Mouse (Mus musculus) right cerebral cortex, adult 18-20 months (tissue): Measurements from ENCODE around the gene Anxa1.

Experiments
- DNase-seq: peaks from one replicate; pipeline ENCODE4 v3.0.0; 2022; ENCODE audit warnings: mixed read lengths

Anxa1 gene

DNA sequence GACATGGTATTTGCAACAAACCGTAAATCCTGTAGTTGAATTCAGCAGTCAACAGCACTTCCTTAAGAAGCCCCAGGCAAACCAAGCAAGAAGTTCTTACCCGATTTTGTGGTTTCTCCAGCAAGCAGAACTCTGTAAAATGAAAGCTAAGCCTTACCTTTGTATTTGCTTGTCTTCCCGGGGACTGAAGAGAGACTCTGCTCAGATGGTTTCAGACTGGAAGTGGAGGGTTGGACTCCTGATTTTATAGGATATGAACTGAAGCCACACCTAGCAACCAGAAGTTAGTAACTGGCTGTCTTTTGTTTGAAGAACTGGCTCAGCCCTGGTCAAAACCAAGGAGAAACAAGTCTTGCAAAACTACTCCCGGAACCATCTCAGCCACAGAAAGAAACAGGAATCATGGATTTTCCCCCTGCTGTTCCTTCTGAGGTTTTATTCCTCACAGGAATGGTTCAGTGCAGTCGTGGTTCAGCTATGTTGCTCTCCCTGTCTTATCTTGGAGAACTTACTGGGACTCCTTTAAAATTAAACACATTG is at the start of gene Anxa1:
Gene Anxa1 (minus strand): TSS at position 490 of the 540 bp plus-strand sequence.
- DNase-seq, result no peak

DNA sequence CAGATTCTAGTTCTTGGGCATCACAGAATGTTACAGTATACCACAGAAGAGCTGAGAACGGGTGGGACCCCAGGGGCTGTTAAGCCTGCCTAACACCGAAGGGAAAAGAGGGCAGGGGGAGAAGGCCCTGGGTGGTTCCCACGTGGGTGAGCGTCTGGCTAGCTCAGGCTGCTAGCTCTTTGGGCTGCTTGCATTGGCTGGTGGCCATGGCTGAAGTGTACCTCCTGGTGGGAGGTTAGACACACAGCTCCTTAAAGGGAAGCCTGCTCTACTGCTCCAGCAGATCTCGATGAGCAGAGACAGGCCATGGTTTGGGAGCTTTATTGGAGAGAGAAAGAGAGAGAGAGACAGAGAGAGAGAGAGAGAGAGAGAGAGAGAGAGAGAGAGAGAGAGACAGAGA is 46.3 kb upstream of the Anxa1 start:
- DNase-seq, result no peak

DNA sequence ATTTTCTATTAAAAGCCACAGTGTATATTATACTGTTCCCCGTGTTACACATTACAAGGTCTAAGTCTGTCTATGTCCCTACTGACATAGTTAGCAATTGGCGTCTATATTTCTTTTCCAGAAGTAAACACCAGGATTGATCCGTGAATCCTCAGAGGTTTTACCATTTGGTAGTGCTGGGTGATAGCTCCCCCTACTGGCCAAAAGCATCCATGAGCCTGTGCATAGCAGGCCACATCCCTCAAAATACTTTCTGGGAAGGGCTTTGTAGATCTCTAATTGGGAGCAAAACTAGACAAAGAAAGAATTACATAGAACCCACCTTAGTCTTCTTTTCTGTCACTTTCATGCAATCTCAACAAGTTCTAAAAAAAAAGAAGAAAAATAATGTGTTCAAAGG is 43.8 kb upstream of the Anxa1 start:
- peak; percentile 49 for DNase-seq

DNA sequence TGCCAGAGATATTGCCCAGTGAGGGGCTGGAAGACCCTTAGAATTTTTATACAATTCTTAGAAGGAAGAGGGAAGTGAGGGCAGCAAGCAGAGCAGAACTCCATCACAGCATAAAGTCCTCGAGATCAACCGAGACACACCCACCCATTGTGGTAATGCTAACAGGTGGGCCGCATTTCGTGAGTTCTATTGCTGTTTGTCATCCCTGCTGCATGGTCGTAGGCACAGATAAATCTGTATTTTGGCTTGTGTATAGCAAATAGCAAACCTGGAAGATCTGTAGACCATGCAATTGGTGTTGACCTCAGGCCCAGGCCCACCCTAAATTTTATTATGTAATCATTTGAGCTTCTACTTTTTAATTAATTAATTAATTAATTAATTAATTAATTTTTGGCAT is 43.2 kb upstream of the Anxa1 start:
- no peak for DNase-seq

DNA sequence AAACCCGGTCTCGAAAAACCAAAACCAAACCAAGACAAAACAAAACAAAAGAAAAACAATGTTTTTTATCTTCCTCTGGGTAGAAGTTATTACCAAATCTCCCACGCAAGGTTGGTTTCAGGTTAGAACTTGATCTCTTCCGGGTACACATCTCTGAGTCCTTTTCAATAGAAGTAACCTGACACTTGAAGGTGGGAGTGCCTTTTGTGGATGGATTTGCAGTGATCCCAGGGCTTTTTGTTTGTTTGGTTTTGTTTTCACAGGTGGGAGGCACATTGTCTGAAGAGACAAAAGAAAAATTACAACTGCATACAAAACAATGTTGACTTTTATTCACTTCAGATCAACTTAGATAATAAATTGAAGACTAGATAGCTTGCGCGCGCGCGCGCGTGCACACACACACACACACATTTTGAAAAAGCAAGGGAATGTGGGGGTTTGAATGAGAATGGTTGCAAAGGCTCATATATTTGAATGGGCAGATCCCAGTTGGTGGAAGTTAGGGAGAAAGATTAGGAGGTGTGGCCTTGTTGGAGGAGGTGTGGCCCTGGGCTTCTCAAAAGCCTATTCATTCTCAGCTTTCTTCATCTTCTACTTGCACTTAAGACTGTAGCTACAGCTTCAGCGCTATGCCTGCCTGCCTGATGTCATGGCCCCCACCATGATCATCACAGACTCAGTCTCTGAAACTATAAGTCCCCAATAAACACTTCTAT is 35.9 kb upstream of the Anxa1 start:
- no peak for DNase-seq

DNA sequence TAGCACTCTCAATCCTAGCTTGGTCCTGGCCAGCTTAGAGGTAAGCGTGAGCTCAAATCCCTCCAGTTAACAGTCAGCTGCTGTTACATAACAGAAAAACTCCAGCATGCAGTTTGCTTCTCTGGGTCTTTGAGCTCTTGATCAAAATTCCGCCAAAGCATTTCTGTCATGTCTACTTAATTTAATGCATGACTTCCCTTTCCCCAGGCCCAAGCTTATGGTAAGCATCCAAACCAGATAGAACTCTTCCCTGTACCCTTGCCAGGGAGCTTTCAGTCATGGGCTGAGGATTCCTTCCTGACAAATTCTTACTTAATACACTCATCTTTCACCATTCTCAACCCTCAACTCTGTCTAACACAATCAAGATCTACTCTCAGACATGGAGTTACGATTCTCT is 20.5 kb upstream of the Anxa1 start:
- no peak for DNase-seq

DNA sequence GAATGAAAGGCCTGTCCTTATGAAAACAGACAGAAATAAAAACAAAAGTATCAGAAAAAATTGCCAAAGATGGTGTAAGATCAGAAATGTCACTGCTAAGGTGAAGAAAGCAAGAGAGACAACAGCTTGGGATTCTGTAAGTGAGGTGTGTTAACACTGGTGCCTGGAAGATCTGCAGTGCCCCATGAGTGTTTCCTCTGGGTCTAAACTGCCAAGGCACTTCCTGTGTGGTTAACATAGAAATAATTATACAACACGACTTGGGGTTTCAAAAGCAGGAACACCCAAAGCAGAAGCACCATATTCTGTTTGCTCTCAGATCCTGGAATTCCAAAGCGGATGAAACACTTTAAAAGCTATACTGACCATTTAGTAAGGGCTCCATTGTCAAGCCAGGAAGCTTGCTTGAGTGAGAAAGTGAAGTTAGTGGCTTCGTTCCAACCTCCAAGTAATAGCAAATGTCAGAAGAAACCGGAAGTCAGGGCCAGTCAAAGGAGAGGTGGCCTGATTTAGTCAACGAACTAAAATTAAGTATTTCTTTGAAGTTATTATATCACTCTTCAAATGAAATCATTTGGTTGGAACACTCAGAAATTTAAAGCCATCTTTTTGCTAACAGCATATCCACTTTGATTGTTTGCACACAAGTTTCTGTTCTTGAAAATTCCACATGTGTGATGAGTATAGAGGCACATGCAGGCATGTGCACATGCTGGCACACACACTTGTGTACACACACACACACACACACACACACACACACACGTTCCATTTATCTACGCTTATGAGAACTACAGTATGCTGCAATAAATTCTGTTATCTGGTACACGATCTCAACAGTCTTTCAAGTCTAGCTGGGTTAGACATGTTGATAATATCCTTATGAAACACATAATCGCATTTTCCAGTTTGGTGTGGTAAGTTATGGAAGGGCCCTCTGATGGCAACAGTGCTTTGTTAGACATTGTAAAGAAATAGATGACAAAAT is 19.1 kb upstream of the Anxa1 start:
- no peak for DNase-seq

DNA sequence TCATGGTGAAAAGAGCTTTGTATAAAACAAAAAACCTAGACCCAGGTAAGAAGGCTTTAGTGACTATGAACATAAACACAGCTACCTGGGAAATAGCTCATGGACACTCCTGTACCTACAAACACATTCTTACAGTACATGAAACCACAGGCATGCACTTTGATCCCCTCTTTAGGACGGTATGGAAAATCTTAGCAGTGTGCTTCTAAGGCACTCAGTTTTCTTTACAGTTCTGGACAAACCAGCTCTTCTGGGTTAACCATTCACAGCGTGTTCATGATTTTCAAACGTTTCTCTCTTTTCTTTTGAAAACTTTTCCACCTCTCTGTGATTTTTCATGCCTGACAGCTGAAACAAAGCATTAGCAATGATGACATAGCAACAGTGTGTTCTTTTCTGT is 15.7 kb upstream of the Anxa1 start:
- no peak for DNase-seq

DNA sequence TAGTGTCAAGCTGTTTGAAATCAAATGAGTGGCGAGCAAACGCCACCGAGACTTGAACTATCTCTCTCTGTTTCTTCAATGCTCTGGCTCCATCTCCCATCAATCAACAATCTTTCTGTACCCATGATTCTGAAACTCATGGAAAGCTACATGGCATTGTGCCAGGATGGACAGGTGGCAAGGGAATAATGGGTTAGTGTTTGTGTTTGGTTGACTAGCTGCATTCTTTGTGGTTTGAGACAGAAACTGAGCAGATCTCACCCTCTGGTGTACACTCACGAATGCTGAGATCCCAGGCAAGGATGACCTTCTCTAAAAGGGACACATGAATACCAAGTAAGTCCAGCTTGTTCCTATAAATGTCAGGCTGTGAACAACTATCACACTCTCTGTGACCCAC is 14.3 kb upstream of the Anxa1 start:
- DNase-seq, result peak; percentile 23

DNA sequence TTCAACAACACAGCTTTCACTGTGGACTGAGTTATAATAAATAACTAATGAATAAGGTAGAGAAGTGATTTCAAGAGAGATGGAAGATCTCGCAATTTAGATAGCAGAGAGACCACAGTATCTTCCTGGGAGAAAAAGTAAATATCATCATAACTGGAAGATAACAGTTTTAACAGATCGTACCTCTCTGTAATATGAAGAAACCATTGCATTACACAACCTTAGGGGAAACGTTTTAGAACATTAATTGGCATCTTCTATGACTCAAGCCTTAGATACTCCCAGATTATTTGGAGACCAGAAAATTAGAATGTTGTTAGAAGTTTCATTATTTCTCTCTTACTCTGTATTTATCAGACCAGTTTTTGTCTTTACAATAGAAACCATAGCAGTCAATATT is 13.0 kb upstream of the Anxa1 start:
- DNase-seq, result no peak

DNA sequence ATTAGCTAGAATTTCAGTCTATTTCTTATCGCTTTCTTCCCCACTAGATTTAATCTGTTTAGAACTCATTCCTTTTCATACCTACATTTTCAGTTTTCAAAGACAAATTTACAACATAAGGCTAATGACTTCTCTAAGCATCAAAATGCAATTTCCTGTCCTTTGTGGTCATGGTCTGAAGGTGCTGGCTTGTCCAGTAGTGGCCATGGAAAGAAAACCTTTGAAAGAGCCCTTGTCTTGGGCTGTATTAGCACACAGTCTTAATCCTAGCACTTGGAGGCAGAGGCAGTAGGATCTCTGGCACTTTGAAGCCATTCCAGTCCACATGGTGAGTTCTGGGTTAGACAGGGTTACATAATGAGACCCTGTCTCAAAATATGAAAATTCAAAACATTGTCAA is 12.5 kb upstream of the Anxa1 start:
- no peak for DNase-seq

DNA sequence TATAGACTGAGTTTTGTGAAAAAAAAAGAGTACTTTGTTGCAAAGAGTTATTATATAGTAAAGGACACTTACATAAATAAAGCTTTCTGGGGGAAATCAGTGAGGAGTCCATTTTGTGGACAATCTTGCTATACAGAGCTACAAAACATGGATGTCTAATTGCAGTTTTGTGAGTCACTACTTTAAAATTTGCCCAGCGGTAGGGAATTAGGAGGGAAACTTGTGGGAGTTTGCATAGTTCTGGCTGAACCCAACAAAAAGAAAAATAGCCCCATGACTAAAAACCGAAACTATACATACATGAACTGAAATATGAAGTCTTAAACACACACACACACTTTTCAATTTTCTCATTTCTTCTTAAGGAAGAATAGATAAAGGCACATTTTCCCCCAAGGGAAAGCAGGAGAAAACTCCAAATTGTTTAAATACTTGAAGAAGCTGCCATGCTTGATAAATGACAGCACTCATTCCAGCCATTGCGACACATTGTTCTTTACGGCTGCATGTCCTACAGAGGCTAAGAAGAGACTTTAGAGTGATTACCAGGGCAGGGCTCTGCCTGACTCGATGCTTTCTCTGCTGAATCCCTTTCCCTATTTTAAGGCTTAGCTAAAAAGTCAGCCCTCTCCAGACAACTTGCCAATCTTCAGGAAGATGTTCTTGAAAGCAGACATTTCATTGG is 11.9 kb upstream of the Anxa1 start:
- DNase-seq, result no peak

DNA sequence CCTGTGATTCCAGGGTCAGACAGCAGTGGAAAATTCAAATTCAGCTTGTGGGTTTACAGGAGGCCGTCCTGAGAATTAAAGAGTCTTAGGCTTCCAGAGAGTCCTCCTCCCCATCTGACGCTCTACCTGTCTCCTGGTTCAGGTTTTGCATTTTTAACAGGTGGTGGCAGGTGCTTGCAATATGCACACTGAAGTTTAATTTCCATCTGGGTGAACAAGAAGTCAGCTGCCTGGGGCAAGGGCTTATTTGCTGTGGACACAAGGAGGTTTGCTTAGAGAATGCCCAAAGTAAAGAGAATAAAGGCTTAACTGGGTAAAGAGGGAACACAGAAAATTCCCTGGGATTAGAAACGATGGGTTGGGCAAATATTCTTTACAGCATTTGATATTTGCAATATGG is 11.2 kb upstream of the Anxa1 start:
- DNase-seq, result no peak

DNA sequence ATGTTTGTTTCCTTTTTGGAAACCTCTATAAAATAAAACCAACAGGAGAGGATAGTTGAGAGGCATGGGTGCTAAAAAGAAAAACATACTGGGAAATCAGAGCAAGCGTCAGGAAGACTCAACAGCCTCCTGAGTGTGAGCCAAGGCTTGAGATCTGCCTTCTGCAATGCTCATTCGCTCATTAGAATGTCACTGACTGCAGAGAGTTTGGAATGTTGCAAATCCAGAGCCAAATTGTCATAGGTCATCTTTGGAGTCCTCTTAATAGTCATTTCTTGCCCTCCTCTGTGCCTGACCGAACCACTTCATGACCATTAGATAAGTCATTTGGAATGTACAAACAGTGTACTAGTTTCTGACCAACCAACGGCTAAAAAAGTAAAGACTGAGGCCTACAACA is 8.4 kb upstream of the Anxa1 start:
- no peak for DNase-seq

DNA sequence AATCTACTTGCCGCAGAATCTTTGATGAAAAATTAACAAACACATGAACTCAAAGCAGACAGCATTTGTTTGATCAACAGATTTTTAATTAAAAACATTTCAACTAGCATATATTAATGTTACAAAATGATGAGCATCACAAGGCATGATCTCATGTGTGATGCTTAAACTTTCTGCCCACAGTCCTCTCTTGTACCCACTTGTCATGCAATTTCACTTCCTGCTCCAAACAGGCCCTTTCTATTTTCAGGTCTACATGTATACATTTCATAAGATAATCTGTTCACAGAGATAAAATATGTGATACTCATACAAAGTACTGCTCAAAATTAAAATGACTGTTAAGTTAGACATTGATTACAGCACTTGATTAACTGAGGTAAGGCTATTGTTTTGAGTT is 6.3 kb upstream of the Anxa1 start:
- DNase-seq, result no peak

DNA sequence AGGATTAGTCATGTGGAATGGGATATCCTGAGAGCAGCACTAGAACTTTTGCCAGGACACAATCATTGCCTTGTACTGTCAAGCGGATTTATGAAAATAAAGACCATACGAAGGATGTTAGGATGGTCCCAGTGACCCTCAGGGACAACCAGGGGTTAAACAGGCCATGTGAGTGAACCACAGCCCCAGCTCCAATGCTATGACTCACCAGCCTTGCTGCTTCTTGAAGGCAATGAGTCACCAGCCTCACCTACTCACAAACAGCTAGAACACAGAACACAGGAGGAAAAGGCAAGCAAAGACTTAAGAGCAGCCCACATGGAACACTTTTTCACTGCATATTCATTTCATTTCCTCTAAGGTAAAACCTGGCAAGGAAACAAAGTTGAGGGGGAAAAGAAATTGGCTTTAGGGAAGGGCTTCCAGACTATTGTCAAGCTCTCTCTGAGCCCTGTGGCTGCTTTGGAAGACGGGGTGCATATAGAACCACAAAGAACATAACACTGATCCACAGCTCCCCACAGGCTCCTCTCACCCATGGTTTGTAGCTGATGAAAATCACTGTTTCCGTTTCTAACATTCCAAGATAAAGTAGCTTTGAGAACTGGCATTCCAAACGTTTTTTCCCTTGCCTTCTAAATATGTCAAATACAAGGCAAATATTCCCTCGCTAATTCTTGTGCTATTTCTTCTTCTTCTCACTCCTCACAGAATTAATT is 3.0 kb upstream of the Anxa1 start:
- DNase-seq, result peak; percentile 54

DNA sequence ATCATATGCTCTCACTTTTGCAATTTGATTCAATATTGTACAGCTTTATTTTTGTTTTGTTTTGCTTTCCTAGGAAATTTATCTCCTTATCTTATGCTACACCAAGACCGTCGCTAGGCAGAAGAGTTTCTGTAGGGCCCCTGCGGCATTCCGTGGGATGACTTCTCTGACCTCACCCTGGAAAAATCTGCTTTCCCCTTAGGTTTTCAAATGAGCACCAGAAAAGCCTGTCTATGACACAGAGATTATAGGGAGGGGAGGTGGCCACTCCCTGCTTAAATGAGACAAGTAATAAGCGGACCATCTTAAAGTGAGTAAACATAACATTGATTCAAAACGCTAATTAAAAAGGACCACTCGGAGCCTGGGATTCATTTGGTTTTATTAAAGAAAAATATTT is 1.0 kb downstream of the Anxa1 start:
- no peak for DNase-seq

DNA sequence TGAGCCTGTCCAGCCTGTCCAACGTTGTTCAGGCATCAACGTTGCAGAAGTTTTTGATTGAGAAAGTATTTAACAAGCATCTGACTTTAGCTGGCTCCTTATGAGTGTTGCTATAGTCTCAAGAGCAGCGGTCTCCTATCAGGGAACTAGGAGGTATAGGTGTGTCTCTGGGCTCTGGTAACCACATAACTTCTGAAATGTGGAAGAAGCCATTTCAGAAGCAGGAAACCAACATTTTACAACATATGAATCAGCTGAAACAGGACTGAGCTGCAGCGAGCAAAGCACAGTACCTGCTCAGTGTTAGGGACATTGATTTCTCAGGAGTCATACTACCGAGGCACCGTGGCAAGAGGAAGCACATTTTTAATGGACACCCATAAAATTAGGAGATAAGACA is 1.5 kb downstream of the Anxa1 start:
- DNase-seq, result no peak

DNA sequence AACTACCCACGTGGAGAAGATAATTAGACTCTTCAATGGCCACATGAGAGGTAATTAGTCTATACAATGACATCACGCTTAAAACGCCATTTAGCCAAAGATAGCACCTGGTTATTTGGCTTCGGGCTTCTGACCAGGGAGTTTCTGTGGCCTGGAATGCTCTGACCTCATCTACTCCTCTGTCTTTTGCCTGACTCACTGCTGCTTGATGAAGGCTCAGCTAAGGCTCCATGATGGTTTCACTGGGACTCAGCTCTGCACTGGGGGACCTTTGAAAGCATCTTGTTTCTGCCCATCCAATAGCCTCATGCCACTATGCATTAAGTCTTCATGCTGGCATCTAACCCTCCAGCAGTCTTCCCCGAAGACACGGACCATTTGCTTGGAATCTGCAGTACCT is 2.5 kb downstream of the Anxa1 start:
- DNase-seq, result no peak

DNA sequence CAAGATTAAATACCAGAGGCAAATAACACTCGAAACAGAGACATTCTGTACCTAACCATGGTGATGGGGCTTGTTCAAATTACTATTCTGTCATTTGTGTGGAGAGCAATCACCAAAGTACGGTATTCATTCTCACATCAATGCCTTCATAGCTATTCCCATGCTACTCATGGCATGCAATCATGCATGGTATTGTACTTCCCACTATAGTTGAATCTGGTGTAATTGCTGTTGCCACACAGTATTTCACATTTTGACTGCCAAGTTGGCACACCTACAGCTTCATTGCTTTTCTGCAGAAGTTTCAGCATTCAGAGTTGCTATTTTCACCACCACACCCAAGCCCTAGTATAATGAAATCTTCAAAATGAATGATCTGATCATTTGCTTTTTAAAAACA is 4.4 kb downstream of the Anxa1 start:
- DNase-seq, result no peak

DNA sequence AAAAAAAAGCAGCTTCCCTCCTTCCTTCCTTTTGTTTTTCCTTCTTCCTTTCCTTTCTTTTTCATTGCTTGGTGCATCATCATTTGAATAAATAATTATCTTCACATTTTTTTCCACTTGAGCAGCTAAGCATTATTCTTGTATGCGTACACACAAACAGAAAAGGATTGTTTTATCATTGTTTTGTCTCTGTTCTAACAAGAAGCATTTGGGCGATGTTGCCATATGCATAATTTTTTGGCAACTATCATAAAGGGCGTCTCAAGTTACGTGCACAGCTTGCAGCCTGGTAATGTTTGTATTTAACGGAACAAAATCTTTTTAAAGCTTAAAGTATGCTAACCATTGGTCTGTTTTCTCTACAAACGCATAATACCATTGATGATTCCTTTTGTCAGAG is 5.1 kb downstream of the Anxa1 start:
- DNase-seq, result no peak

DNA sequence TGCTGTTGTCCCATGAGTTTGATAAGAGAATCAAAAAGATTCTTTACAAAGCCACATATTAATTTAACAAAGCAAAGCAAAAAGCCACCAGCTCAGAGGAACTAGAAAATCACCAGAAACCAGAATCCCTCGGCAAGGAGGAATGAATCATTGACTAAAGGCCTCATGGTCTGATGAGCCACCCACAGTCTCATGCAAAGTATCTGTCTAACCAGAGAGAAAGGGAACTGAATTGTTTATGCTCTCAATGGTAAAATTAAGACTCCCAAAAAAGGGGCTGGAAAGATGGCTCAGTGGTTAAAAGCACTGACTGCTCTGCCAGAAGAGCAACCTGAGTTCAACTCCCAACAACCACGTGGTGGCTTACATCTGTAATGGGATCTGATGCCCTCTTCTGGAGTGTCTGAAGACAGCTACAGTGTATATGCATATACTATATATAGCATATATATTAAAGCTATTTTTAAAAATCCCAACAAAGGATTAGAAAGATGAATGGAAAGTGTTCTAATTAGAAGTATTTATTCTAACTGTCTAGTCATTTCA is 9.5 kb downstream of the Anxa1 start:
- no peak for DNase-seq
